Mouse (Mus musculus): ENCODE data around the gene Tmem9b. TPM values are rescaled to one million over a fixed set of nuclear protein-coding genes. Genes with fewer than 3 reads are reported as not detected.

Tmem9b gene
- polyA plus RNA-seq, 1 experiment from 2014 or later = 63.9 TPM

- Histone ChIP-seq H3K27me3 (ENCODE audit: control insufficient read depth, insufficient read depth, low read length) (no peaks in the 10 kb centered on the region), H3K36me3 (ENCODE audit: control insufficient read depth, insufficient read depth, low read length) (no peaks in the 10 kb centered on the region), H3K9ac (ENCODE audit: low read length) (no peak overlapping the region), H3K9me3 (ENCODE audit: control insufficient read depth, low read length) (no peaks in the 10 kb centered on the region; the same call in 1 of the 2 replicates), H3K27ac (ENCODE audit: low read depth, low read length) (no peak overlapping the region), H3K4me3 (ENCODE audit: low read depth, low read length) (no peak overlapping the region), H3K4me1 (ENCODE audit: control insufficient read depth, insufficient read depth, low read length) (no peaks in the 10 kb centered on the region), H3K4me2 (no peak overlapping the region)
- WGBS = 92% methylated on average over 2 of the region's 2 CpGs
- ATAC-seq (ENCODE audit: low FRiP score) (no peak), DNase-seq (ENCODE audit: low spot score, missing footprints) (no peak)
These were observed 30.1 kb downstream of the Tmem9b start for GRCm38 (mm10) chr7:109722618-109723017.

GRCm38 (mm10) chr7:109719286-109719685, 33.4 kb downstream of the Tmem9b start:
- Histone ChIP-seq H3K9ac (ENCODE audit: low read length) (no peak overlapping the region), H3K4me3 (ENCODE audit: low read depth, low read length) (no peak overlapping the region), H3K4me2 (no peak overlapping the region), H3K4me1 (ENCODE audit: control insufficient read depth, insufficient read depth, low read length) (no peaks in the 10 kb centered on the region), H3K27ac (ENCODE audit: low read depth, low read length) (no peak overlapping the region), H3K36me3 (ENCODE audit: control insufficient read depth, insufficient read depth, low read length) (no peaks in the 10 kb centered on the region), H3K9me3 (ENCODE audit: control insufficient read depth, low read length) (no peaks in the 10 kb centered on the region; the same call in 1 of the 2 replicates), H3K27me3 (ENCODE audit: control insufficient read depth, insufficient read depth, low read length) (no peaks in the 10 kb centered on the region)
- peak; percentile 89 for DNase-seq (ENCODE audit: low spot score, missing footprints)
- WGBS = 66% methylated on average over 9 of the region's 9 CpGs
- ATAC-seq (ENCODE audit: low FRiP score) = no peak

- no peak for ATAC-seq (ENCODE audit: low FRiP score)
- no peak for DNase-seq (ENCODE audit: low spot score, missing footprints)
- Histone ChIP-seq H3K4me1 (ENCODE audit: control insufficient read depth, insufficient read depth, low read length) (no peaks in the 10 kb centered on the region), H3K9ac (ENCODE audit: low read length) (no peak overlapping the region), H3K4me3 (ENCODE audit: low read depth, low read length) (no peak overlapping the region), H3K27me3 (ENCODE audit: control insufficient read depth, insufficient read depth, low read length) (no peaks in the 10 kb centered on the region), H3K27ac (ENCODE audit: low read depth, low read length) (no peak overlapping the region), H3K9me3 (ENCODE audit: control insufficient read depth, low read length) (no peaks in the 10 kb centered on the region), H3K4me2 (no peak overlapping the region), H3K36me3 (ENCODE audit: control insufficient read depth, insufficient read depth, low read length) (0 out of 2 replicates have a peak, but pooled peaks cover 2% of the 10 kb centered on the region)
- 89% methylated on average over 2 of the region's 2 CpGs for WGBS
These were observed 39.2 kb downstream of the Tmem9b start for GRCm38 (mm10) chr7:109713434-109713982.

GRCm38 (mm10) chr7:109712198-109712597, 40.5 kb downstream of the Tmem9b start:
- Histone ChIP-seq H3K9ac (ENCODE audit: low read length) (no peak overlapping the region), H3K4me1 (ENCODE audit: control insufficient read depth, insufficient read depth, low read length) (no peaks in the 10 kb centered on the region), H3K27me3 (ENCODE audit: control insufficient read depth, insufficient read depth, low read length) (no peaks in the 10 kb centered on the region), H3K27ac (ENCODE audit: low read depth, low read length) (no peak overlapping the region), H3K36me3 (ENCODE audit: control insufficient read depth, insufficient read depth, low read length) (0 out of 2 replicates have a peak, but pooled peaks cover 2% of the 10 kb centered on the region), H3K9me3 (ENCODE audit: control insufficient read depth, low read length) (no peaks in the 10 kb centered on the region), H3K4me2 (no peak overlapping the region), H3K4me3 (ENCODE audit: low read depth, low read length) (no peak overlapping the region)
- no peak for DNase-seq (ENCODE audit: low spot score, missing footprints)
- ATAC-seq (ENCODE audit: low FRiP score) = no peak
- 93% methylated on average over 7 of the region's 7 CpGs for WGBS

- H3K36me3 ChIP-seq (ENCODE audit: control insufficient read depth, insufficient read depth, low read length) = 0 out of 2 replicates have a peak, but pooled peaks cover 2% of the 10 kb centered on the region
These were observed 42.6 kb downstream of the Tmem9b start for GRCm38 (mm10) chr7:109710069-109710468.

GRCm38 (mm10) chr7:109708961-109709382, 43.7 kb downstream of the Tmem9b start:
- H3K36me3 ChIP-seq (ENCODE audit: control insufficient read depth, insufficient read depth, low read length) = 0 out of 2 replicates have a peak, but pooled peaks cover 2% of the 10 kb centered on the region
- no peak for DNase-seq (ENCODE audit: low spot score, missing footprints)
- WGBS = 73% methylated on average over 3 of the region's 3 CpGs

More at GRCm38 (mm10) chr7:109710069-109710468, 42.6 kb downstream of the Tmem9b start:
- 70% methylated on average over 1 of the region's 1 CpGs for WGBS
- Histone ChIP-seq H3K4me1 (ENCODE audit: control insufficient read depth, insufficient read depth, low read length) (no peaks in the 10 kb centered on the region), H3K9ac (ENCODE audit: low read length) (no peak overlapping the region), H3K9me3 (ENCODE audit: control insufficient read depth, low read length) (no peaks in the 10 kb centered on the region), H3K27me3 (ENCODE audit: control insufficient read depth, insufficient read depth, low read length) (no peaks in the 10 kb centered on the region), H3K27ac (ENCODE audit: low read depth, low read length) (no peak overlapping the region), H3K4me2 (no peak overlapping the region), H3K4me3 (ENCODE audit: low read depth, low read length) (no peak overlapping the region)
- peak; percentile 19 for DNase-seq (ENCODE audit: low spot score, missing footprints)
- no peak for ATAC-seq (ENCODE audit: low FRiP score)

GRCm38 (mm10) chr7:109707023-109707785, 45.5 kb downstream of the Tmem9b start:
- no peaks in the 10 kb centered on the region for H3K9me3 ChIP-seq (ENCODE audit: control insufficient read depth, low read length)
- DNase-seq (ENCODE audit: low spot score, missing footprints) (peak; percentile 39), ATAC-seq (ENCODE audit: low FRiP score) (no peak)
- WGBS = 64% methylated on average over 4 of the region's 4 CpGs
- H3K36me3 ChIP-seq (ENCODE audit: control insufficient read depth, insufficient read depth, low read length) = 0 out of 2 replicates have a peak, but pooled peaks cover 2% of the 10 kb centered on the region
- H3K4me1 ChIP-seq (ENCODE audit: control insufficient read depth, insufficient read depth, low read length) = peaks cover 3% of the 10 kb centered on the region; the same call in 1 of the 2 replicates
- H3K4me2 ChIP-seq = no peak overlapping the region
- peaks cover 8% of the 10 kb centered on the region for H3K27me3 ChIP-seq (ENCODE audit: control insufficient read depth, insufficient read depth, low read length)
- no peak overlapping the region for H3K9ac ChIP-seq (ENCODE audit: low read length)
- H3K4me3 ChIP-seq (ENCODE audit: low read depth, low read length) = no peak overlapping the region
- no peak overlapping the region for H3K27ac ChIP-seq (ENCODE audit: low read depth, low read length)

More at GRCm38 (mm10) chr7:109708961-109709382, 43.7 kb downstream of the Tmem9b start:
- Histone ChIP-seq H3K4me1 (ENCODE audit: control insufficient read depth, insufficient read depth, low read length) (peaks cover 3% of the 10 kb centered on the region; the same call in 1 of the 2 replicates), H3K27ac (ENCODE audit: low read depth, low read length) (no peak overlapping the region), H3K9ac (ENCODE audit: low read length) (no peak overlapping the region), H3K4me3 (ENCODE audit: low read depth, low read length) (no peak overlapping the region), H3K4me2 (no peak overlapping the region), H3K27me3 (ENCODE audit: control insufficient read depth, insufficient read depth, low read length) (no peaks in the 10 kb centered on the region), H3K9me3 (ENCODE audit: control insufficient read depth, low read length) (no peaks in the 10 kb centered on the region)
- no peak for ATAC-seq (ENCODE audit: low FRiP score)

- Histone ChIP-seq H3K4me3 (ENCODE audit: low read depth, low read length) (peak overlapping the region; percentile 67), H3K4me2 (peak overlapping the region; percentile 74), H3K9me3 (ENCODE audit: control insufficient read depth, low read length) (no peaks in the 10 kb centered on the region), H3K36me3 (ENCODE audit: control insufficient read depth, insufficient read depth, low read length) (0 out of 2 replicates have a peak, but pooled peaks cover 2% of the 10 kb centered on the region), H3K4me1 (ENCODE audit: control insufficient read depth, insufficient read depth, low read length) (peaks cover 3% of the 10 kb centered on the region; the same call in 1 of the 2 replicates), H3K27me3 (ENCODE audit: control insufficient read depth, insufficient read depth, low read length) (peaks cover 8% of the 10 kb centered on the region), H3K9ac (ENCODE audit: low read length) (peak overlapping the region; percentile 82; the same call in 1 of the 2 replicates), H3K27ac (ENCODE audit: low read depth, low read length) (no peak overlapping the region)
- WGBS = 63% methylated on average over 3 of the region's 3 CpGs
- DNase-seq (ENCODE audit: low spot score, missing footprints) (no peak), ATAC-seq (ENCODE audit: low FRiP score) (no peak)
These were observed 48.2 kb downstream of the Tmem9b start for GRCm38 (mm10) chr7:109704461-109704860.

- Histone ChIP-seq H3K4me1 (ENCODE audit: control insufficient read depth, insufficient read depth, low read length) (peaks cover 3% of the 10 kb centered on the region; the same call in 1 of the 2 replicates), H3K4me3 (ENCODE audit: low read depth, low read length) (peak overlapping the region; percentile 67), H3K9me3 (ENCODE audit: control insufficient read depth, low read length) (no peaks in the 10 kb centered on the region), H3K27ac (ENCODE audit: low read depth, low read length) (peak overlapping the region; percentile 54), H3K27me3 (ENCODE audit: control insufficient read depth, insufficient read depth, low read length) (peaks cover 8% of the 10 kb centered on the region), H3K36me3 (ENCODE audit: control insufficient read depth, insufficient read depth, low read length) (0 out of 2 replicates have a peak, but pooled peaks cover 1% of the 10 kb centered on the region), H3K4me2 (peak overlapping the region; percentile 74), H3K9ac (ENCODE audit: low read length) (peak overlapping the region; percentile 82)
- WGBS = 2% methylated on average over 17 of the region's 17 CpGs
- no peak for ATAC-seq (ENCODE audit: low FRiP score)
- DNase-seq (ENCODE audit: low spot score, missing footprints) = no peak
These were observed 48.7 kb downstream of the Tmem9b start for GRCm38 (mm10) chr7:109704016-109704377.

All from midbrain, embryonic 11.5 days (tissue).